Mouse (Mus musculus) C2C12 (cell line): ENCODE data around the gene Scn2b.

Source experiments
- CEBPB ChIP-seq: IDR thresholded peaks from one replicate; pipeline ENCODE4 v1.6.1; 2011; ENCODE audit warnings: low read depth, mild to moderate bottlenecking, control low read depth, moderate library complexity
- CTCF ChIP-seq: IDR thresholded peaks from one replicate; pipeline ENCODE4 v1.5.1; 2011; ENCODE audit not compliant: control insufficient read depth, insufficient read depth, insufficient read length
- MAX ChIP-seq: IDR thresholded peaks from one replicate; pipeline ENCODE4 v1.6.1; 2011; ENCODE audit warnings: mild to moderate bottlenecking, control low read depth
- MYOG ChIP-seq: IDR thresholded peaks from one replicate; pipeline ENCODE4 v1.6.1; 2011; ENCODE audit not compliant: control insufficient read depth, insufficient read length; ENCODE audit errors: extremely low read depth
- USF1 ChIP-seq: IDR thresholded peaks from one replicate; pipeline ENCODE4 v1.6.1; 2011; ENCODE audit warnings: low read depth, mild to moderate bottlenecking, control low read depth, moderate library complexity

DNA sequence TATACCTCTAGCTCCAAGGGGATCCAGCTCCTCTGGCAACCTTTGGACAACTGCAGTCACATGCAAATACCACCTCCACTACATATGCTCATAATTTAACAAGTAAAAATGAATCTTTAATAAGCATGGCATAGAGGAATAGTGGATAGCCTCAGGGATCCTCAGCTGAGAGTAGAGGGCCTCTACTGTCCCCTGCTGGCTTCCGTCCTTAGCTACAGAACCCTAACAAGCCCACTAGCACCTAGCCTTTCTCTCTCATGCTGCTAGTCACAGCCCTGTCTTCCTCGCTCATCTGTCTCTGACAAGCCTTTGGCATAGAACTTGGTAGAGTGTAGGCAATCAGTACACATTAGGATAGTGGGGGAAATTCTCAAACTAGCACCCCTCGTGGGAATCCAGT is 26.8 kb upstream of the Scn2b start:
- TF ChIP-seq USF1, result no peak
- TF ChIP-seq MAX, result no peak
- no peak for TF ChIP-seq CTCF
- TF ChIP-seq CEBPB, result no peak
- no peak for TF ChIP-seq MYOG
